31 mouse cellular contexts compared by ENCODE assay signal in the genomic region with DNA sequence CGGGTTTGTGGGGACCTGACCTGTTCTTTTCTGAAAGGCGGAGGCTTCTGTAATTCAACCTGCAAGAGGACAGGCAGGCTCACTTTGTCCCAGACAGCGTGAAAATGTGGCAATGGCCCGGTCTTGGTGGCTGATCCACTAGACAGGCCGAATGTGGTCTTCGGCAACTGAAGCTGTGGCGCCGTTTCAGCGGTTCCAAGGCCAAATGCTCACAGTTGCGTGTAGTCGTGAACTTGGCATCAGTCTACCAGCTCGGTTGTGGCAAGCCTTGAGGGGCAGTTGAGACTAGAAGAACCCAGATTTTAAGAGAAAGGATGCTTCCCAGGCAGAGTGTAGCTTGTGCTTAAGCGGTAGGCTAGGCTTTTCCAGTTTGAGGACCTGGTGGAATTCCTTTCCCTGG.
"Had no signal": no experiment of that assay in that cellular context is flagged by ENCODE, and none has a peak within 500 bp of the region (broad histone marks: within the 10 kb centered on the region; RNA-seq: fewer than 3 reads in every experiment).

No protein-coding gene starts in this region.

- H3K36me3 ChIP-seq: limb, embryonic 10.5 days; limb, embryonic 12.5 days; limb, embryonic 13.5 days; limb, embryonic 15.5 days; liver, embryonic 12.5 days; liver, embryonic 13.5 days; liver, embryonic 15.5 days; lung, embryonic 15.5 days; midbrain, embryonic 10.5 days; midbrain, embryonic 12.5 days; midbrain, embryonic 13.5 days; midbrain, embryonic 15.5 days had no signal

- H3K4me3 ChIP-seq: limb, embryonic 10.5 days; limb, embryonic 12.5 days; limb, embryonic 13.5 days; limb, embryonic 15.5 days; liver, embryonic 12.5 days; liver, embryonic 13.5 days; liver, embryonic 15.5 days; lung, embryonic 15.5 days; megakaryocyte, embryonic 14.5 days; midbrain, embryonic 10.5 days; midbrain, embryonic 12.5 days; midbrain, embryonic 13.5 days; midbrain, embryonic 15.5 days; myocyte had no signal

- ATAC-seq: liver, embryonic 12.5 days; liver, postnatal 0 days; lung, postnatal 0 days; midbrain, embryonic 13.5 days; midbrain, embryonic 15.5 days; midbrain, embryonic 16.5 days had no signal

- H3K4me1 ChIP-seq: limb, embryonic 10.5 days; limb, embryonic 12.5 days; limb, embryonic 13.5 days; limb, embryonic 15.5 days; liver, embryonic 12.5 days; liver, embryonic 13.5 days; liver, embryonic 15.5 days; lung, embryonic 15.5 days; midbrain, embryonic 10.5 days; midbrain, embryonic 12.5 days; midbrain, embryonic 13.5 days; midbrain, embryonic 15.5 days had no signal

- H3K27me3 ChIP-seq: limb, embryonic 12.5 days; limb, embryonic 13.5 days; limb, embryonic 15.5 days; liver, embryonic 12.5 days; liver, embryonic 13.5 days; liver, embryonic 15.5 days; lung, embryonic 15.5 days; midbrain, embryonic 12.5 days; midbrain, embryonic 13.5 days; midbrain, embryonic 15.5 days had no signal

- DNase-seq: left cerebral cortex, postnatal 4 days; liver; liver, embryonic 13.5 days; liver, postnatal 0 days; lung, adult 18-20 months; lung, adult 2 months; lung, embryonic 14.5 days; lung, postnatal 10 days; lung, postnatal 14 days; lung, postnatal 36 days; lung, postnatal 4 days; midbrain, embryonic 14.5 days had no signal

- H3K9ac ChIP-seq: limb, embryonic 12.5 days; limb, embryonic 13.5 days; limb, embryonic 15.5 days; liver, embryonic 12.5 days; liver, embryonic 13.5 days; liver, embryonic 14.5 days; liver, embryonic 15.5 days; liver, postnatal 0 days; lung, embryonic 14.5 days; lung, embryonic 15.5 days; midbrain, embryonic 12.5 days; midbrain, embryonic 13.5 days; midbrain, embryonic 15.5 days had no signal

- H3K27ac ChIP-seq: limb, embryonic 10.5 days; limb, embryonic 12.5 days; limb, embryonic 13.5 days; limb, embryonic 15.5 days; liver, embryonic 12.5 days; liver, embryonic 13.5 days; liver, embryonic 14.5 days; liver, embryonic 15.5 days; lung, embryonic 15.5 days; macrophage; midbrain, embryonic 10.5 days; midbrain, embryonic 12.5 days; midbrain, embryonic 13.5 days; midbrain, embryonic 15.5 days had no signal

- H3K4me2 ChIP-seq: limb, embryonic 12.5 days; limb, embryonic 13.5 days; limb, embryonic 15.5 days; liver, embryonic 11.5 days; liver, embryonic 12.5 days; liver, embryonic 13.5 days; liver, embryonic 15.5 days; lung, embryonic 14.5 days; lung, embryonic 15.5 days; midbrain, embryonic 11.5 days; midbrain, embryonic 12.5 days; midbrain, embryonic 13.5 days; midbrain, embryonic 15.5 days had no signal

- H3K9me3 ChIP-seq: limb, embryonic 15.5 days; liver, embryonic 15.5 days; lung, embryonic 15.5 days; midbrain, embryonic 15.5 days had no signal
